Mouse (Mus musculus) neural tube, embryonic 12.5 days (tissue): Measurements from ENCODE around the gene Ccnc. TPM values are rescaled to one million over a fixed set of nuclear protein-coding genes. Genes with fewer than 3 reads are reported as not detected.
"Not testable (repeated sequence)": the region's sequence is repeated elsewhere in the genome, so short reads cannot be mapped to it uniquely, and the experiment has no call there.

Experiments used
- ATAC-seq: fragments of 200-750 bp; cut with Nextera tagmentation; 2 replicates; pipeline ENCODE4 v1.8.0; 2017; ENCODE audit warnings: low read depth, mild to moderate bottlenecking, moderate TSS enrichment, moderate library complexity; ENCODE audit not compliant: low FRiP score
- H3K27ac ChIP-seq: fragments of 300-500 bp; sonication (generic); 2 replicates; pipeline ENCODE4 v1.5.1; 2016
- H3K27me3 ChIP-seq: fragments of 300-500 bp; sonication (generic); replicated peaks from 2 replicates; pipeline ENCODE4 v1.6.1; 2016; ENCODE audit warnings: mild to moderate bottlenecking
- H3K36me3 ChIP-seq: fragments of 300-500 bp; sonication (generic); 2 replicates; pipeline ENCODE4 v1.6.1; 2016; ENCODE audit warnings: mild to moderate bottlenecking
- H3K4me1 ChIP-seq: fragments of 300-500 bp; sonication (generic); 2 replicates; pipeline ENCODE4 v1.6.1; 2016
- H3K4me2 ChIP-seq: fragments of 300-500 bp; sonication (generic); replicated peaks from 2 replicates; pipeline ENCODE4 v1.6.1; 2016; ENCODE audit warnings: mild to moderate bottlenecking
- H3K4me3 ChIP-seq: fragments of 300-500 bp; sonication (generic); 2 replicates; pipeline ENCODE4 v1.5.1; 2016
- H3K9ac ChIP-seq: fragments of 300-500 bp; sonication (generic); 2 replicates; pipeline ENCODE4 v1.6.1; 2016; ENCODE audit warnings: mild to moderate bottlenecking
- H3K9me3 ChIP-seq: fragments of 300-500 bp; sonication (generic); 2 replicates; pipeline ENCODE4 v1.6.1; 2016; ENCODE audit warnings: mild to moderate bottlenecking
- WGBS: fragments of 180-500 bp; shearing (Covaris S2); methylation state at CpG from one replicate; pipeline ENCODE4 v1.1.7; 2016; 5-methylcytosine and 5-hydroxymethylcytosine counted together
- polyA plus RNA-seq: library from polyadenylated mRNA; unstranded; fragments of >200 nt; fragmentation: Nextera tagmentation; extraction: Ambion mirVana; gene quantifications from 2 replicates; pipeline ENCODE4 v1.2.1, GENCODE M21; 2016

Gene Ccnc
- polyA plus RNA-seq, 1 experiment from 2014 or later, result 71.8 TPM

DNA sequence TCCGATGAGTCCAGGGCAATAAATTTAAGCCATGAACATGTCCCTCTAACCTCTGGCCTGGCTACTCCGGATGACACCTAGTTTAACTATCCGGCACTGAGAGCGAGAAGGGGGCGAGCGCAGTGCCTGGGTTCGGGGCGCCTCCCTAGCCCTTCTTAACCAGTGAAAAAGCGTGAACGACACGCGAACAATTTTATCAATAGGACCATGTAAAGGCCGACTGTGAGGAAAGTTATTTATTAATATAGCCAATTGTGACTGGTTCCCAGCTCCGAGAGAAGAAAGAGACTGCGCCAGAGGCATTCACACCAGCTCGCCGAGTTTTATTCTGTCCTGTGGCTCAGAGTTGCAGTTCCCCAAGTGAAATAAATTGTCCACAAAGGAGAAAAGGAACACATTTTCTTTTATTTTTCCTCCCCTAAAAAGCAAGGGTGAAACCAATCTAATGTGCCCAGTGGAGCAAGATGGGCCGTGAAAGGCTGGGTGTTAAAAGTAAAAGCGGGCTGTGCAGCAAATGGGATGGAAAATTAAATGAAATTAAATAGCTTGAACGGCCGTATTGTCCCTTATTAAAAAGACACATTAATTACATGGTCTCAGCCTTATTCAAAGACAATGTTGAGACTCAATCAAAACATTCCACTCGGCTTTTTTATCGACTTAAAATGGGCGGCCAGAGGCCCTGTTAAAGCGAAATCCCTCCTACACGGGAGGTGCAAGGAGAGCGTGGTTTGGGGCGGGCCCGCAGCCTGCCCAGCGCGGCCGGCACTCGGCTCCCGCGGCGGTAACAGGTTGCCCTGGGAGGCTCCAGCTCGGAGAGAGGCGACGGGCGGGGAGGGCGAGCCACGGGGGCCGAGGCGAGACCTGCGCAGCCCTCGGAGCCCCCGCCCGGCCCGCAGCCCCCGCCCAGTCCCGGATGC lies 39.5 kb upstream of the Ccnc start:
- Histone ChIP-seq H3K36me3 (no peaks in the 10 kb centered on the region), H3K4me1 (peaks cover 24% of the 10 kb centered on the region; the same call in 1 of the 2 replicates), H3K9me3 (no peaks in the 10 kb centered on the region), H3K27ac (peak overlapping the region; percentile 88), H3K9ac (peak overlapping the region; percentile 67), H3K27me3 (peaks cover 70% of the 10 kb centered on the region), H3K4me2 (peak overlapping the region; percentile 87), H3K4me3 (peak overlapping the region; percentile 50)
- ATAC-seq, result peak; percentile 70
- under 1% methylated on average over 41 of the region's 51 CpGs for WGBS

DNA sequence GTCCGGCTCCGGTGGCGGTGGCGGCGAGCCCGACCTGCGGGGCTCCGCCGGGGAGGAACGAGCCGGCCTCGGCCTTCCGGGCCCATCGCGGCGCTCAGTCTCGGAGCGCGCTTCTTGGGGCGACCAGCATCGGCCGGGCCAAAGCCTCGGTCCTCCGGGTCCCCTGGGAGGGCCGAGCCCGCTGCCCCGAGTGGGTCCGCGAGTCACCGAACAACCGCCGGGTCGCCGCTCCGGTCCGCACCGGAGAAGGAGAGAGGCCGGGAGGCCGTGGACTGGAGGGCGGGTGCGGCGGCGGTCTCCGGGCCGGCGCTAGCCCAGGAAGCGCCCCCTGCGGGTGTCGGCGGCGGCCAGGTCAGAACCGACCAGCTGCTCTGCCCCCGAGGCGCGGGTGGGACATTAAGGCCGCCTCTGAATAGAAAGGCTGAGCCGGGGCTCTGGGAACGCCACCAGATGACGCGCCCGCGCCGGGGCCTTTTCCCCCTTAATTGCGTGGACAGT lies 38.7 kb upstream of the Ccnc start:
- peaks cover 24% of the 10 kb centered on the region; the same call in 1 of the 2 replicates for H3K4me1 ChIP-seq
- peaks cover 69% of the 10 kb centered on the region for H3K27me3 ChIP-seq
- peak overlapping the region; percentile 87 for H3K4me2 ChIP-seq
- WGBS, result under 1% methylated on average over 58 of the region's 64 CpGs
- H3K9ac ChIP-seq, result peak overlapping the region; percentile 67
- H3K36me3 ChIP-seq, result no peaks in the 10 kb centered on the region
- H3K9me3 ChIP-seq, result no peaks in the 10 kb centered on the region
- ATAC-seq, result peak; percentile 13
- peak overlapping the region; percentile 50 for H3K4me3 ChIP-seq
- H3K27ac ChIP-seq, result peak overlapping the region; percentile 88

DNA sequence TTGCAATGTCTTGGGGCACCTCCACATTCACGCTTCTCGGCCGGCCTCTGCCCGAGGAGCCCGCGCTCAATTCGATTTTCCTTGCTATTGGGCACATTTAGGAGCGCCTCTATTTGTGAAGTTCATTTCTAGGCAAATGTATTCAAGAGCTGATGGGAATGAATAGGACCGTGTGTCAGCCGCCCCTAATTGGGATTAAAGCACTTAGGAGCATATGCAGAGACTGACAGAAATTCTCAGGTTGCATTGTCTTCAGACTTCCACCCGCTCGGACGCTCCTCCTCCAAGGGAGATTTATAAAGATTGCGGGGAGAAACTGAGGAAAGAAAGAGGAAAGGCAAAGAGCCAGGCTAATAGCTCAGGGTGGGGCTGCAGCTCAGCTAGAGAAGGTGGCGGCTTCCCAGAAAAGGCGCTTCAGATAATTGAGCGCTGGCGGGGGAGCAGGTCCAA lies 38.0 kb upstream of the Ccnc start:
- ATAC-seq, result peak; percentile 13
- Histone ChIP-seq H3K4me3 (no peak overlapping the region; the same call in 1 of the 2 replicates), H3K4me2 (peak overlapping the region; percentile 87), H3K9ac (no peak overlapping the region), H3K27me3 (peaks cover 62% of the 10 kb centered on the region), H3K4me1 (peaks cover 24% of the 10 kb centered on the region; the same call in 1 of the 2 replicates), H3K36me3 (no peaks in the 10 kb centered on the region), H3K9me3 (no peaks in the 10 kb centered on the region), H3K27ac (no peak overlapping the region)
- WGBS, result under 1% methylated on average over 18 of the region's 18 CpGs

DNA sequence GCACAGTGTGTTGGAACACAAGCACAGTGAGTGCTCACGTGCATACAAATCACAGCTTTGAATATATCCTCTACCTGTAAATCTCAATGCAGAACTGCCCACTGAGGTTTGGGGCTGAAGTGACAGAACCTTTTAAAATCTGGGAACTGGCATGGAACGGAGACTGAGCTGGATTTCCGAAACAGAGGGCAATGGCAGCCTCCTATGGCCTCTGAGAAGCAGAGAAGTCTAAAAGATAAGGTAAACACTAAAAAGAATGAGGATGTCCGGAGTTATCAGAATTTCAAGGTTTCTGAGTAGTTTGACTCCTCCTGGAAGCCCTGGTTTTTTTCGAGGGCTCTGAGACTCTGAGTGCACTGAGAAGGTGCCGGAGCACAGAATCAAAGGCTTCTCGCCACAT lies 37.3 kb upstream of the Ccnc start:
- WGBS, result 2% methylated on average over 7 of the region's 7 CpGs
- H3K36me3 ChIP-seq, result no peaks in the 10 kb centered on the region
- no peak overlapping the region for H3K4me3 ChIP-seq
- H3K4me1 ChIP-seq, result peaks cover 24% of the 10 kb centered on the region; the same call in 1 of the 2 replicates
- ATAC-seq, result no peak
- H3K27me3 ChIP-seq, result peaks cover 57% of the 10 kb centered on the region
- H3K27ac ChIP-seq, result no peak overlapping the region
- no peaks in the 10 kb centered on the region for H3K9me3 ChIP-seq
- H3K9ac ChIP-seq, result no peak overlapping the region
- H3K4me2 ChIP-seq, result peak overlapping the region; percentile 87

DNA sequence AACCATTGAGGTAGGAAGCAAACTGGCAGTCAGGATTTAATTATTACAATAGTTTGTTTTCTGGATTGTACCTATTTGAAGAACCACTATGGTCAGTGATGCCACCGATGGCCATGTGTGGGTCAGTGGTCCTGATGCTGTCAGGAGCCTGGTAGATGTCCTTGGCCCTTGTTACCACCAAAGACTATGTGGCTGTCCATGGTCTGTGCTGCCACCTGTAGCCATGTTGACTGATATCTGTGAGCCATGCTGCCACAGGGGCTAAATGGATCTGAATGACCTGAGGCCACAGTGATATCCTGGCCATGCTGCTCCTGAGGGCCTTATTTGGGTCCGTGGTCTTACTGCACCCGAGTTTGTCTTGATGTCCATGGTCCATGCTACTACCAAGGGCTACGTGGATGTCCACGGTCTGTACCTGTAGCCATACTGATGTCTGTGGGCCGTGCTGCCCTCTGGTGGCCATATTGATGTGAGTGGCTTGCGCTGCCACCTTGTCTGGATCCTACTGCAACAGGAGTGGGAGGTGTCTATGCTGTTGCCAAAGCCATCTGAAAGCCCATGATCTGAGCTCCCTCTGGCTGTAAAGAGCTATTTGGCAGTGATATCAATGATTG lies 31.8 kb upstream of the Ccnc start:
- Histone ChIP-seq H3K36me3 (no peaks in the 10 kb centered on the region), H3K4me3 (no peak overlapping the region), H3K9ac (no peak overlapping the region), H3K27me3 (peaks cover 26% of the 10 kb centered on the region), H3K4me2 (no peak overlapping the region), H3K4me1 (no peaks in the 10 kb centered on the region), H3K9me3 (no peaks in the 10 kb centered on the region), H3K27ac (no peak overlapping the region)
- WGBS, result 28% methylated on average over 7 of the region's 7 CpGs
- ATAC-seq, result peak; percentile 73

DNA sequence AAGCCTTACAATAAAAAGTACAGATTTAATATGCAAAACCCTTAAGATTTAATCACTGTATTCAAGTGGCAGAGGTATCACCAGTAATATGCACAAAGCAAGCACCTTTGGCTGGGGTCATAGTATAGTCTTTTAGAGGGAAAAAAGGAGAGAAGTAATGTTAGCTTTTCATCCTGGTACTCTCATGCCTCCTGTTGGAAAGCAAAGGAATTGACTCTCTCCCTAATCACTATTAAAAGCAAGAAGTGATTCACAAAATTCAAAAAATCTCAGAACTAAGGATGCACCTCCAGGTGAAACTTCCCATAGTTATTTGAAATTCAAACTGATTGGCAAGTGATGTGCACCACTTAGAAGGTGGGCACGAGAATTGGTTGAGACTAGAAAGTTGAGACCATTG lies 22.5 kb upstream of the Ccnc start:
- Histone ChIP-seq H3K9ac (no peak overlapping the region), H3K27ac (no peak overlapping the region), H3K9me3 (no peaks in the 10 kb centered on the region), H3K27me3 (no peaks in the 10 kb centered on the region; the same call in 1 of the 2 replicates), H3K4me3 (no peak overlapping the region), H3K4me2 (no peak overlapping the region), H3K36me3 (no peaks in the 10 kb centered on the region), H3K4me1 (no peaks in the 10 kb centered on the region)
- WGBS, result 56% methylated on average over 1 of the region's 1 CpGs
- ATAC-seq, result no peak

DNA sequence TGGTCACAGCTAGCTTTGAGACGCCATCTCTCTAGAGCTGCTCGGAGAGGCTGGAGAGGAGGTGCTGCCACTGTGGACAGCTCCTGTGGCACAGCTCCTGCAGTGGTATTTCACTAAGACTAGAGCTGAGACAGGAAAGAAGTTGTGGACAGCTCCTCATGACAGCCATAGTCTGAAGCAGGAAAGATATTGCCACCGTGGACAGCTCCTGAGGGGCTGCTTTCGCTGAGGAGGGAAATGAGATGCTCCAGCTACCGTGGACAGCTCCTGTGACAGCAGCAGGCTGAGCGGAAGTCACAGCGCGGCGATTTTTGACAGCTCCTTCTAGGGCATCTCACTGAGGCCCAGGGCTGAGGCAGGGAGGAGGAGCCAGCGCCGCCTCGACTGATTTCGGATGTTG lies 15.4 kb upstream of the Ccnc start:
- WGBS, result 6% methylated on average over 13 of the region's 13 CpGs
- Histone ChIP-seq H3K27me3 (peaks cover 5% of the 10 kb centered on the region; the same call in 1 of the 2 replicates), H3K9me3 (no peaks in the 10 kb centered on the region), H3K27ac (no peak overlapping the region), H3K9ac (no peak overlapping the region), H3K4me2 (peak overlapping the region; percentile 48), H3K36me3 (no peaks in the 10 kb centered on the region), H3K4me3 (no peak overlapping the region), H3K4me1 (peaks cover 3% of the 10 kb centered on the region; the same call in 1 of the 2 replicates)
- ATAC-seq, result peak; percentile 68; the same call in 1 of the 2 replicates

DNA sequence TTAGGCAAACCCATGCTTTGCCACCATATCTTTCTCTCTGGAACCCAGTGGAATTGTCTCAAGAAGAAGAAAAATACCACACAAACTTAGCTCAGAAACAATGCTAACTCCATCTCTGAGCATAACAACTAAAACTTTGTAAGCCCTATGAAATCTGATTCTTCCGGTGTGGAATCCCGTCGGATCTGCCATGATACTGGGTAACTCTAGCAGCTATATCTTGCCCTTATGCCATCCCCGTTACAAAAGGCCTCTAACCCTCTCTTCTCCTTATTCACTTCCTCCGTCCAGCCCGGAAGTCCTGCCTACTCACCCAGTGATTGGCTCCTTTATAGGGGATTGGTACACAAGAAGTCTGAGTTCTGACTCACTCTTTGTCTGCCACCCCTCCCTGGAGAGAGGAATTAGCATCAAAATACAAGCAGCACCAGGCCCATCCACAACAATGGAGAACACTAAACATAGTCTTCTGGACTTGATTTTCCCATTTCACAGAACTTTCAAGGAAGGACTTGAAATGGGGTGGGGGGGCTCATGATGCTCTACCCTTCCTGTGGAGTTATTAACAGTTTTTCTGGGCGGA lies 4.7 kb upstream of the Ccnc start:
- H3K27ac ChIP-seq, result no peak overlapping the region

DNA sequence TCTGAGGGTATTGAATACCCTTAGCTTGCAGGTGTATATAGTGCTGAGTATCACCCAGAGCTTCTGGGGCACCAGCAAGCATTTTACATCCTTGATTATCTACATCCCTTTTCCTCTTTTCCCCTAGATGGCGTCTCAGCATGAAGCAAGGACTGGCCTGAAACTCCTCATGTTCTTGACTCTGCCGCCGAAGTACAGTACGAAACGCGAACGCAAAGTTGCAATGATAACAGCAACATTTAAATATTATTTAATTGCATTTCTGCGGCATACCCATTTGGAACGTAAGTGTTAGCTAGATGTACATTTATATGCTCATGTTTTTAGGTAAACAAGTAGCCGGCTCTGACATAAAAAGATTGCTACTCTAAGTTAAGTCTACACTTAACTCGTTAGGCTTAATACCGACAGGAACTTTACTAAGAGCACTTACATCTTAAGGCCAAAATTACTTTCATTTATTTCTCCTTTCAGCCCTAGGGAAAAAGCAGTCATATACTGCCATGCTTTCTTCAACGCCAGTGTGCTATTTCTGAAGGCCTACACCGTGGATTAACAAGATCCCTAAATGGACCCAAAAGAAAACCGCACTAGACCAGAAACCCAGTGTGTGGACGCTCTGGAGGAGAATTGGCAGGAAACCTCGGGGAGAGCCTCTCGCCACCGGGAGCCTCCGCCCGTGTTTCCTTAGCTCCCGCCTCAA lies 438 bp upstream of the Ccnc start:
- Histone ChIP-seq H3K4me2 (peak overlapping the region; percentile 66), H3K27ac (peak overlapping the region; percentile 39; the same call in 1 of the 2 replicates), H3K4me1 (peaks cover 3% of the 10 kb centered on the region), H3K9ac (peak overlapping the region; percentile 83), H3K27me3 (no peaks in the 10 kb centered on the region), H3K36me3 (no peaks in the 10 kb centered on the region), H3K4me3 (peak overlapping the region; percentile 75), H3K9me3 (no peaks in the 10 kb centered on the region)
- peak; percentile 57 for ATAC-seq
- WGBS, result 1% methylated on average over 22 of the region's 22 CpGs

More for the DNA sequence above, 4.7 kb upstream of the Ccnc start:
- H3K4me1 ChIP-seq, result no peaks in the 10 kb centered on the region
- H3K4me2 ChIP-seq, result 0 out of 2 replicates have a peak overlapping the region, but pooled peaks have one; percentile 1
- H3K9ac ChIP-seq, result no peak overlapping the region
- ATAC-seq, result 0 out of 2 replicates have a peak, but pooled peaks have one; percentile 11
- WGBS, result 48% methylated on average over 7 of the region's 7 CpGs
- no peak overlapping the region for H3K4me3 ChIP-seq
- H3K36me3 ChIP-seq, result no peaks in the 10 kb centered on the region
- H3K9me3 ChIP-seq, result no peaks in the 10 kb centered on the region
- no peaks in the 10 kb centered on the region for H3K27me3 ChIP-seq

DNA sequence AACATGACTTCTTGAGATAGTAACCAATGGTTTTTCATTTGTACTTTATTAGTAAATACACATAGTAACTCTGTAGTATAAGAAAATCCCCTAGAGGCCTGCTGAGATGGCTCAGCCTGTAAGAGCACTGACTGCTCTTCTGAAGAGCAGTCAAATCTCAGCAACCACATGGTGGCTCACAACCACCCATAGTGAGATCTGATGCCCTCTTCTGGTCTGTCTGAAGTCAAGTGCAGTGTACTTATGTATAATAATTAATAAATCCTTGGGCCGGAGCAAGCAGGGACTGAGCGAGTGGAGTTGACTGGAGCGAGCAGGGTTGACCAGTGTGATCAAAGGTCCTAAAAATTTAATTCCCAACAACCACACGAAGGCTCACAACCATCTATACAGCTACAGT lies 11.7 kb downstream of the Ccnc start:
- whole genome bisulfite sequencing, result 94% methylated on average over 4 of the region's 4 CpGs
- Histone ChIP-seq H3K9ac (no peak overlapping the region), H3K27ac (no peak overlapping the region), H3K27me3 (no peaks in the 10 kb centered on the region), H3K9me3 (no peaks in the 10 kb centered on the region), H3K4me1 (no peaks in the 10 kb centered on the region), H3K36me3 (peaks cover 21% of the 10 kb centered on the region), H3K4me3 (no peak overlapping the region), H3K4me2 (no peak overlapping the region)
- ATAC-seq, result no peak

DNA sequence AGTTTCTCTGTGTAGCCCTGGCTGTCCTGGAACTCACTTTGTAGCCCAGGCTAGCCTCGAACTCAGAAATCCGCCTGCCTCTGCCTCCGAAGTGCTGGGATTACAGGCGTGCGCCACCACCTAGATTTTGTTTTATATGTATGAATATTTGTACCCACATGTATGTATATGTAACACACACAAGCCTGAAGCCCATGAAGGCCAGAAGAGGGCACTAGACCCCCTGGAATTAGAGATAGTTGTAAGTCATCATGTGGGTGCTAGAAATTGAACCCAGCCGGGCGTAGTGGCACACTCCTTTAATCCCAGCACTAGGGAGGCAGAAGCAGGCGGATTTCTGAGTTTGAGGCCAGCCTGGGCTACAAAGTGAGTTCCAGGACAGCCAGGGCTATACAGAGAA lies 16.6 kb downstream of the Ccnc start:
- 98% methylated on average over 8 of the region's 8 CpGs for WGBS
- H3K4me3 ChIP-seq, ATAC-seq: not testable (repeated sequence)

More for the DNA sequence above, 16.6 kb downstream of the Ccnc start:
- peaks cover 20% of the 10 kb centered on the region for H3K36me3 ChIP-seq
- not testable (repeated sequence) for H3K4me2 ChIP-seq, H3K27me3 ChIP-seq, H3K4me1 ChIP-seq, H3K9me3 ChIP-seq, H3K9ac ChIP-seq, H3K27ac ChIP-seq
